Mouse (Mus musculus): Measurements from ENCODE around the gene Epo. TPM values are rescaled to one million over a fixed set of nuclear protein-coding genes. Genes with fewer than 3 reads are reported as not detected.

The Epo gene
- polyA plus RNA-seq, 1 experiment from 2014 or later: 1.4 TPM

DNA sequence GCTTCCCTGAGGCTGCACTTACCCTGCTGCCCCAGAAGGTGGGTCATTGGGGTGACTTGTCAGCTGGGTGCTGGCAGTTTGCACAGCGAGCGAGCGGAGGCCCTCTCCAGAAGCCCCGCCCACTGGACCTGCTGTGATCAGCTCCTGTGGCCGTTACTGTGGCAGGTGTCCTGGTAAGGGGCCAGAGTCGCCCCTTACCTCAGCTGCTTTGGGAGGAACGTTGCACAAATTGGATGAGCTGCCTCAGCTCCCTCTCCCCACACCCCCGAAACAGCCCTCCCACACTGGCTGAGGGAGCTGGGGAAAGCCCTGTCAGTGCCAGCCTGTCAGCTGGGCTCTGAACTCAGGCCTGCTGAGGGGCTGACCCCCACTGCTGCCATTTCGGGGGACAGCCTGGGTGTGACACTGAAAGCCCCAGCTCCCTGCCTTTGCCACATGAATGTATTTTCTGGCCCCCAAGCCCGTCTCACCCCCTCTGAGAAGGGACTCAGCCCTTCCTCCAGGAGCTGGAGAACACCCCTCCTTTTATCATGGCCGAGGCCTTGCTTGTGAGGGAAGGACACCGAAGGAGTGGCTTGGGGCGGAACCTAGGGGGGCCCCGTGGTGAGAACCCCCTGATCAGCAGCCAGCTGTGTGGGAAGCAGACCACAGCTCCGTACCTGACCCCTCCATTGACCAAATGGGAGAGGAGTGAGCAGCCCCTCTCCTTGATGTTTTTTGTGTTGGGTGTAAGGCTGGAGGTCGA, 6.7 kb downstream of the Epo start:
- ATAC-seq (ENCODE audit: low FRiP score) (no peak), DNase-seq (ENCODE audit: low spot score, missing footprints) (peak; percentile 90)
- Histone ChIP-seq H3K27me3 (ENCODE audit: control insufficient read depth, insufficient read depth, low read length) (no peaks in the 10 kb centered on the region), H3K4me2 (no peak overlapping the region), H3K4me1 (ENCODE audit: control insufficient read depth, insufficient read depth, low read length) (peaks cover 22% of the 10 kb centered on the region), H3K36me3 (ENCODE audit: control insufficient read depth, insufficient read depth, low read length) (peaks cover 63% of the 10 kb centered on the region), H3K9ac (ENCODE audit: low read length) (peak overlapping the region; percentile 18; the same call in 1 of the 2 replicates), H3K4me3 (ENCODE audit: low read depth, low read length) (no peak overlapping the region), H3K9me3 (ENCODE audit: control insufficient read depth, low read length) (no peaks in the 10 kb centered on the region), H3K27ac (ENCODE audit: low read depth, low read length) (peak overlapping the region; percentile 28; the same call in 1 of the 2 replicates)
- 43% methylated on average over 16 of the region's 16 CpGs for WGBS

DNA sequence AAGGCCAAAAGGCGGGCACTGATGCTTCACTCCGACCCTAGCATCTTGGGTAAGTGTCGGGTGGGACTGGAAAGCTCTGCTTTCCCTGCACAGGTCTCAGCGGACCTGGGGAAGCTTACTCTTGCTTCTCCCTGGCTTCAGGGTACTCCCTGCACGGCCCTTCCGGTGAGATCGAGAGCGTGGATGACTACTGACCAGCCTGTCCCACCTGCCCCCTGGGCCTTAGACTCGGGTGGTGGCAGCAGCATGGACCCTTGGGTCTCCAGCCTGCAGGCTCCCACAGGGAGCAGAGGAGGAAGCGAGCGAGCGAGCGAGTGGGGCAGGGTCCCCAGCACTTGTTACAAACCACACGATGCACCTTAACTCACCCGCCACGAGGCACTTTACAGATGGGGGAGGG, 7.5 kb downstream of the Epo start:
- 78% methylated on average over 16 of the region's 16 CpGs for WGBS
- H3K4me3 ChIP-seq (ENCODE audit: low read depth, low read length): no peak overlapping the region
- H3K9ac ChIP-seq (ENCODE audit: low read length): no peak overlapping the region
- no peak overlapping the region for H3K4me2 ChIP-seq
- ATAC-seq (ENCODE audit: low FRiP score): no peak
- H3K27me3 ChIP-seq (ENCODE audit: control insufficient read depth, insufficient read depth, low read length): no peaks in the 10 kb centered on the region
- no peak overlapping the region; the same call in 1 of the 2 replicates for H3K27ac ChIP-seq (ENCODE audit: low read depth, low read length)
- peaks cover 22% of the 10 kb centered on the region for H3K4me1 ChIP-seq (ENCODE audit: control insufficient read depth, insufficient read depth, low read length)
- H3K36me3 ChIP-seq (ENCODE audit: control insufficient read depth, insufficient read depth, low read length): peaks cover 67% of the 10 kb centered on the region
- no peak for DNase-seq (ENCODE audit: low spot score, missing footprints)
- no peaks in the 10 kb centered on the region for H3K9me3 ChIP-seq (ENCODE audit: control insufficient read depth, low read length)

DNA sequence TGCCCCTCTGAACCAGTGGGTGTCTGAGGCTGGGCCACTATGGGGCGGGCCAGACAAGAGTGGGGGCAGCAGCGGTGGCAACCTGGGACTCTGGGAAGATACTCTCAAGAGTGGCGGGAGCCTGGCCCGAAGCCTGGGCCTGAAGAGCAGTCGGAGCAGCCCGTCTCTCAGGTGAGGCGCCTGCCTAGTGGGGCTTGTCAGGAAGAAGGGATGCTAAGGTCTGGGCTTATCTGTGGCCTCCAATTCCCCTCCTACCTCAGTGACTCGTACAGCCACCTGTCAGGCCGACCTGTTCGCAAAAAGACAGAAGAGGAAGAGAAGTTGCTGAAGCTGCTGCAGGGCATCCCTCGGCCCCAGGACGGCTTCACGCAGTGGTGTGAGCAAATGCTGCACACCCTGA, 8.4 kb downstream of the Epo start:
- Histone ChIP-seq H3K4me3 (ENCODE audit: low read depth, low read length) (no peak overlapping the region), H3K4me2 (no peak overlapping the region), H3K27ac (ENCODE audit: low read depth, low read length) (no peak overlapping the region), H3K4me1 (ENCODE audit: control insufficient read depth, insufficient read depth, low read length) (peaks cover 14% of the 10 kb centered on the region), H3K36me3 (ENCODE audit: control insufficient read depth, insufficient read depth, low read length) (peaks cover 74% of the 10 kb centered on the region), H3K9me3 (ENCODE audit: control insufficient read depth, low read length) (no peaks in the 10 kb centered on the region), H3K27me3 (ENCODE audit: control insufficient read depth, insufficient read depth, low read length) (no peaks in the 10 kb centered on the region), H3K9ac (ENCODE audit: low read length) (no peak overlapping the region)
- DNase-seq (ENCODE audit: low spot score, missing footprints): no peak
- no peak for ATAC-seq (ENCODE audit: low FRiP score)
- 89% methylated on average over 13 of the region's 13 CpGs for WGBS

DNA sequence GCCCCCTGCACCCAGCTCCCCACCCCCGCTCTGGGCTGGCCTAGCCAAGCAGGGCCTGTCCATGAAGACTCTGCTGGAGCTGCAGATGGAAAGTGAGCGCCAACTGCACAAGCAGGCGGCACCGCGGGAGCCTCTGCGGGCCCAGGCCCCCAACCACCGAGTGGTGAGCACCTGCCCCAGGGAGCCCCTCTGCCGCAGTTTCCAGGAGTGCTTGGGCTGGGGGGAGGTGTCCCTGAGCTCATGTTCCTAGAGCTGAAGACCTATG, 8.9 kb downstream of the Epo start:
- H3K36me3 ChIP-seq (ENCODE audit: control insufficient read depth, insufficient read depth, low read length): peaks cover 69% of the 10 kb centered on the region
- 87% methylated on average over 8 of the region's 8 CpGs for WGBS
- peaks cover 9% of the 10 kb centered on the region; the same call in 1 of the 2 replicates for H3K4me1 ChIP-seq (ENCODE audit: control insufficient read depth, insufficient read depth, low read length)
- H3K4me2 ChIP-seq: no peak overlapping the region
- H3K9me3 ChIP-seq (ENCODE audit: control insufficient read depth, low read length): no peaks in the 10 kb centered on the region
- H3K27me3 ChIP-seq (ENCODE audit: control insufficient read depth, insufficient read depth, low read length): no peaks in the 10 kb centered on the region
- H3K9ac ChIP-seq (ENCODE audit: low read length): no peak overlapping the region
- DNase-seq (ENCODE audit: low spot score, missing footprints) (no peak), ATAC-seq (ENCODE audit: low FRiP score) (no peak)
- H3K27ac ChIP-seq (ENCODE audit: low read depth, low read length): no peak overlapping the region
- no peak overlapping the region for H3K4me3 ChIP-seq (ENCODE audit: low read depth, low read length)

DNA sequence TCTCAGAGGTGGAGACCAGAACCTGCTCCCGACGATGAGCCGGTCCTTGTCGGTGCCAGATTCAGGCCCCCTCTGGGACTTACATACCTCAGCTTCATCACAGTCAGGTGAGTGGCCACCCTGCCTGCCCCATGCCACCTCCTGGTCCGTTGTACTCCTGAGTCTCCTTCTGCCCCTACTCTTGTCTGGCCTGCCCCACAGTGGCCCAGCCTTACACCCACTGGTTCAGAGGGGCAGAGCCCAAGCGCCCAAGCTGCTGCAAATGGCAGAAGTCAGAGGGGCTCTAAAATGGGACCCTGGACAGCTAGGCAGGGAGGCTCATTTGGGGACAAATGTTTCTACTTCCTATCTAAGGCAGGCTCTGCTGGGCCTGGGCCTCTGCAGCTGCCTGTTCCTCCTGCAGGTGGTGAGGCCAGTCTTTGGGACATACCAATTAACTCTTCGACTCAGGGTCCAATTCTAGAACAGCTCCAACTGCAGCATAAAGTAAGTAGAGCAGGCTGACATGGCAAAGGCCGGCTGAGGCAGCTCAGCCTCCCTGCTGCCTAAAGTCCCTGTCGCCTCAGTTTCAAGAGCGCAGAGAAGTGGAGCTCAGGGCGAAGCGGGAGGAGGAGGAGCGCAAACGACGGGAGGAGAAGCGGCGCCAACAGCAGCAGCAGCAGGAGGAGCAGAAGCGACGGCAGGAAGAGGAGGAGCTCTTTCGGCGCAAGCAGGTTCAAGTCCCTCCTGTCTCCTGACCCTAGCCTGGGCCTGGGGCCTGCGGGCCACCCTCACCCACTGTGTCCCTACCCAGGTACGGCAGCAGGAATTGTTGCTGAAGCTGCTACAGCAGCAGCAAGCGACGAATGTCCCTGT, 9.4 kb downstream of the Epo start:
- peaks cover 9% of the 10 kb centered on the region; the same call in 1 of the 2 replicates for H3K4me1 ChIP-seq (ENCODE audit: control insufficient read depth, insufficient read depth, low read length)
- no peak for DNase-seq (ENCODE audit: low spot score, missing footprints)
- ATAC-seq (ENCODE audit: low FRiP score): no peak
- no peak overlapping the region for H3K9ac ChIP-seq (ENCODE audit: low read length)
- no peak overlapping the region for H3K4me3 ChIP-seq (ENCODE audit: low read depth, low read length)
- H3K36me3 ChIP-seq (ENCODE audit: control insufficient read depth, insufficient read depth, low read length): peaks cover 64% of the 10 kb centered on the region
- WGBS: 85% methylated on average over 25 of the region's 25 CpGs
- H3K9me3 ChIP-seq (ENCODE audit: control insufficient read depth, low read length): no peaks in the 10 kb centered on the region
- no peak overlapping the region; the same call in 1 of the 2 replicates for H3K27ac ChIP-seq (ENCODE audit: low read depth, low read length)
- H3K4me2 ChIP-seq: no peak overlapping the region
- H3K27me3 ChIP-seq (ENCODE audit: control insufficient read depth, insufficient read depth, low read length): no peaks in the 10 kb centered on the region

DNA sequence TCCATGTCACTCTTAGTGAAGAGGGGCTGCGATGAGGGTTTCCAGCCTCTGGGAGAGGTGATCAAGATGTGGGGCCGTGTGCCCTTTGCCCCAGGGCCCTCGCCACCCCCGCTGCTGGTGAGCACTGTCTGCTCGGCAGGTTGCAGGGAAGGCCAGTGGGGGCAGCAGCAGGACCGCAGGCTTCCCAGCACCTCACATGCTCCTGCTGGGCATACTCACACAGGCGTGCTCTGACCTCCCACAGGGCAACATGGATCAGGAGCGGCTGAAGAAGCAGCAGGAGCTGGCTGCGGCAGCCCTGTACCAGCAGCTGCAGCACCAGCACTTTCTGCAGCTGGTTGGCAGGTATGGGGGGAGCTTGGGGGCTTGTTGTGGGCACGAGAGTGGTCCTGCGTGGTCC, 10.3 kb downstream of the Epo start:
- ATAC-seq (ENCODE audit: low FRiP score): no peak
- DNase-seq (ENCODE audit: low spot score, missing footprints): no peak

DNA sequence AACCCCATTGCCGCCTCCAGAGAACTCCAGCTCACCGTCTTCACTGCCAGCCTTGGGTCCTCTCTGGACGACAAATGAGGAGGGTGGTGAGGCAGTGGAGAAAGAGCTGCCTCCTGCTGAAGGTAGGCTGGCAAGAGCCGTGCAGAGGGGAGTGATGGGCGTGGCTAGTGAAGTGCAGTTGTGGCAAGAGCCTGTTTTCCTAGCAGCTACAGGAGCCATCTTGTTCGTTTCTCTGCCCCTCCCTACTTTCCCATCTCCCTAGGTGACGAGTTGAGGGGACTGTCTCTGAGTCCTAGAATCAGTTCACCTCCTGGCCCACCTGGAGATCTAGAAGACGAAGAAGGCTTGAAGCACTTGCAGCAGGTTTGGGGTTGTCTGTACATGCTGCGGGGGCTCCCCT, 11.2 kb downstream of the Epo start:
- Histone ChIP-seq H3K9me3 (ENCODE audit: control insufficient read depth, low read length) (no peaks in the 10 kb centered on the region), H3K4me1 (ENCODE audit: control insufficient read depth, insufficient read depth, low read length) (peaks cover 7% of the 10 kb centered on the region; the same call in 1 of the 2 replicates), H3K4me3 (ENCODE audit: low read depth, low read length) (no peak overlapping the region), H3K4me2 (no peak overlapping the region), H3K36me3 (ENCODE audit: control insufficient read depth, insufficient read depth, low read length) (peaks cover 60% of the 10 kb centered on the region), H3K27me3 (ENCODE audit: control insufficient read depth, insufficient read depth, low read length) (no peaks in the 10 kb centered on the region), H3K27ac (ENCODE audit: low read depth, low read length) (no peak overlapping the region), H3K9ac (ENCODE audit: low read length) (no peak overlapping the region)
- WGBS: 82% methylated on average over 9 of the region's 9 CpGs
- ATAC-seq (ENCODE audit: low FRiP score) (no peak), DNase-seq (ENCODE audit: low spot score, missing footprints) (no peak)

More for the DNA sequence above, 10.3 kb downstream of the Epo start:
- Histone ChIP-seq H3K9me3 (ENCODE audit: control insufficient read depth, low read length) (no peaks in the 10 kb centered on the region), H3K27ac (ENCODE audit: low read depth, low read length) (no peak overlapping the region), H3K4me1 (ENCODE audit: control insufficient read depth, insufficient read depth, low read length) (peaks cover 9% of the 10 kb centered on the region; the same call in 1 of the 2 replicates), H3K27me3 (ENCODE audit: control insufficient read depth, insufficient read depth, low read length) (no peaks in the 10 kb centered on the region), H3K4me2 (no peak overlapping the region), H3K36me3 (ENCODE audit: control insufficient read depth, insufficient read depth, low read length) (peaks cover 58% of the 10 kb centered on the region), H3K9ac (ENCODE audit: low read length) (no peak overlapping the region), H3K4me3 (ENCODE audit: low read depth, low read length) (no peak overlapping the region)
- WGBS: 73% methylated on average over 11 of the region's 11 CpGs

DNA sequence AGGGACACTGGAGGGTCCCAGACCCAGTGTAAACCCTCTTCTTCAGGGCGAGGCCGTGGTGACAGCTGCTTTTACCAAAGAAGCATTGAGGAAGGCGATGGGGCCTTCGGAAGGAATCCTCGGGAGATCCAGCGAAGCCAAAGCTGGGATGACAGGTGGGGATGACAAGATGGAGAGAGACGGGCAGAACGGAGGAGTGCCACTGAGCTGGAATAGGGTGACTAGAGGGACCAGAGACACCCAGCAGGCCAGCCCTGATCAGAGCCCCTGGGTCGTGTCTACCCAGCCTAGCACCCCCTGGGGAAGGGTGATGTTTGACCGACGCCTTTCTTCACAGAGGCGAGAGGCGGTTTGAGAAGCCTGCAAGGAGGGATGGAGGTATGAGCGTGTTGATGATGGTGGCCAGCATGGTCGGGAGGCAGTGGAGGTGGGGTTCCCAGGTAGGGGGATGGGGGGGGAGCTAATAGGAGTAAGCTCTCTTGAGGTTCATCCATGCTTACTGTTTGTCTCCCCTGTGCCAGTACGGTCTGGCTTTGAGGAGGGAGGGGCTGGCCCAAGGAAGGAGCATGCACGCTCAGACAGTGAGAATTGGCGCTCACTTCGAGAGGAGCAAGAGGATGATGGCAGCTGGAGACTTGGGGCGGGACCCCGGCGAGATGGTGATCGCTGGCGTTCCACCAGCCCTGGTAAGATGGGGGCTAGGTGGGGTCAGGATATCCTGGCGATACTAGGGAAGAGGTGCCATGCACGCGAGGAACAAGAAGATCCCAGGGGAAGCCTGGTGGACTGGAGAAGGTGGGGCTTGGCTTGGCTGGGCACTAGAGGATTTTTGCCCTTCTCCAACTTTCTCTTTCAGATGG, 13.1 kb downstream of the Epo start:
- WGBS: 93% methylated on average over 27 of the region's 27 CpGs
- Histone ChIP-seq H3K4me2 (no peak overlapping the region), H3K4me3 (ENCODE audit: low read depth, low read length) (no peak overlapping the region), H3K36me3 (ENCODE audit: control insufficient read depth, insufficient read depth, low read length) (peaks cover 50% of the 10 kb centered on the region), H3K27ac (ENCODE audit: low read depth, low read length) (no peak overlapping the region), H3K9me3 (ENCODE audit: control insufficient read depth, low read length) (no peaks in the 10 kb centered on the region), H3K4me1 (ENCODE audit: control insufficient read depth, insufficient read depth, low read length) (no peaks in the 10 kb centered on the region; the same call in 1 of the 2 replicates), H3K27me3 (ENCODE audit: control insufficient read depth, insufficient read depth, low read length) (no peaks in the 10 kb centered on the region), H3K9ac (ENCODE audit: low read length) (no peak overlapping the region)
- DNase-seq (ENCODE audit: low spot score, missing footprints) (no peak), ATAC-seq (ENCODE audit: low FRiP score) (no peak)

Measured in midbrain, embryonic 11.5 days (tissue).